Mouse (Mus musculus) adrenal gland, adult (tissue): ENCODE measurements at regions not wholly inside any gene's neighbourhood (a gene's known extent, or its start where the extent isn't known, plus 50 kb on each side); places are given as distances from the start of the nearest gene placed in this dataset.
"Not testable (repeated sequence)": the region's sequence is repeated elsewhere in the genome, so short reads cannot be mapped to it uniquely, and the experiment has no call there.

Source experiments
- DNase-seq, 2 experiments: peaks; one replicate each; pipeline ENCODE4 v3.0.0; 2022 to 2023; ENCODE audit warnings: low spot score in 1 of 2; ENCODE audit not compliant: inconsistent age in 2 of 2

GRCm38 (mm10) chr17:60268846-60269245 is 1255.7 kb upstream of the Nudt12 start:
- DNase-seq = no peak

DNA sequence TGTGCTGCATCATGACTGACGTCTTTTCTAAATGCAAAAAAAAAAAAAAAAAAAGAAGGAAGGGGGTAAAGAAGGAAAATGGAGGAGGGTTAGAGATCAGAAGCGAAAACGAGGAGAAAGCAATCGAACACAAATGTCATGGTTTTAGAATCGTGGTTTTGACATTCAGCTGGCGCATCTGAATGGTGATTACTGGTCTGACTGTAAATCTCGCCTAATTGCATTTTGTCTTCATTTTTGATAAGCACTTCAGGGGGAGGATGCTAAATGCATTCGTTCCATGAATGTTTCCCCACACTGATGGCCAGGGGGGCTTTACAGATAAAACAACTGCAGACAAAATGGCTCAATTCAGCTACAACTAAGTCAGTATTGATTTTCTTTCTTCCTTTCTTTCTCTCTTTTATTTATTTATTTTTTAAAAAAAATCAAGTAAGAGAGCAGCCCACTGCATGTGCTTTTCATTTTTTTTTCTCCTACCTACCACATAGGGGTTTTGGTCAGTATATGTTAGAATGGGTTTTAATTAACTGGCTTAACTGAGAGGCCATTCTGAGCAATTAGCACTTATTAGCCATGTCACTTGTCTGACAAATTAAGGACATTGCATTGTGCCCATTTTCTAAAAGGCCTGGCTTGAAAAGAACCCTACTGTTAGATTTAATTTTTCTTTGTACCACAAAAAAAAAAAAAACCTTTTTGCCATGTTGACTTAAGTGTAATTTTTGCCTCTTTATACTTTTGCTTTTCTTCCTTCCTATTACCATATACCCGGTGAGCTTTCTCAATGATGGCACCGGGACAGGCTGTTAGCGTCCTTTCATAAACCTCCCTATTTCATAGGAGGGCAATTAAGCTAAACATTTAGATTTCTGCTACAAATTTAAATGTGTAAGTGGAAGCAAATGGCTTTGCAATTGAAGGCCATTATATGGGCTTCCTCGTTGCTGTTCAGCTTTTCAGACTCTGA is 1254.4 kb upstream of the Nudt12 start:
- no peak for DNase-seq

DNA sequence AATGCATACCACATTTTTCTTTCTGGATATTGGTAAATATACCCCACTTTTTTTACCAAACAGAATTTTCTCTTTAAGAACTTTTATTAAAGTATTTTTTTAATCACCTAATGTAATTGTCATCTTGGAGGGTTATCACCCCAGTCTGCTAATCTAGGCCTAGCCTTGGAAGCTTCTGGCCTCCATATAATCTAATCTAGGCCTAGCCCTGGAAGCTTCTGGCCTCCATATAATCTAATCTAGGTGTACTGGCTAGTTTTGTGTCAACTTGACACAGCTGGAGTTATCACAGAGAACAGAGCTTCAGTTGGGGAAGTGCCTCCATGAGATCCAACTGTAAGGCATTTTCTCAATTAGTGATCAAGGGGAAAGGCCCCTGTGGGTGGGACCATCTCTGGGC is 1242.2 kb upstream of the Nudt12 start:
- DNase-seq = not testable (repeated sequence)

- no peak for DNase-seq
Observed at GRCm38 (mm10) chr17:60249923-60250322, 1236.8 kb upstream of the Nudt12 start.

GRCm38 (mm10) chr17:60234519-60234918 is 1221.3 kb upstream of the Nudt12 start:
- DNase-seq = peak in 1 of 2 experiments; percentile 46

GRCm38 (mm10) chr17:60197004-60197403 is 1183.8 kb upstream of the Nudt12 start:
- DNase-seq = no peak

- DNase-seq = no peak
Observed at GRCm38 (mm10) chr17:60181241-60181640, 1168.1 kb upstream of the Nudt12 start.

GRCm38 (mm10) chr17:60180646-60181045 is 1167.5 kb upstream of the Nudt12 start:
- peak in 1 of 2 experiments; percentile 62 for DNase-seq

DNA sequence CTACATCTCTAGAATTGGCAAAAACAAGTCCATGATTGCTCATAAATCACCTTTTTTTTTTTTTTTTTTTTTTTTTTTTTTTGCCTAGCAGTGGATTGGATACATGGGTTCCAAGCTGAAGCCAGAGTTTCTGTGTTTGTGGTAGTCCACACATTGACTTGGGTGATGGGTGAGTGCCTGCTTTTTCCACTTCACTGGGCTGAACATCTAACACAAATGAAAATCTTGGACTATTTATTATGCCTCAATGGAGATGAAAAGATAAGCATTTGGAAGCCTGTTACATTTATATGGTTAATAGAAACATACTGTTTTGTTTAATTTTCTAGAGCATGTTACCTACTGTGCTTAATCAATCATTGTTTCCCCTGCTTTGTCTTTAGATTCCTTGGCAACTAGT is 1152.4 kb upstream of the Nudt12 start:
- DNase-seq = no peak

- no peak for DNase-seq
Observed at GRCm38 (mm10) chr17:60130589-60130988, 1117.4 kb upstream of the Nudt12 start.

GRCm38 (mm10) chr17:60098763-60099162 is 1085.6 kb upstream of the Nudt12 start:
- DNase-seq = no peak
